Mouse (Mus musculus) left cerebral cortex, adult 9 months (tissue): ENCODE results near the gene Tst.

Experiments
- DNase-seq, 2 experiments: peaks; one replicate each; pipeline ENCODE4 v3.0.0; 2022; ENCODE audit warnings: low spot score in 2 of 2

Gene Tst

DNA sequence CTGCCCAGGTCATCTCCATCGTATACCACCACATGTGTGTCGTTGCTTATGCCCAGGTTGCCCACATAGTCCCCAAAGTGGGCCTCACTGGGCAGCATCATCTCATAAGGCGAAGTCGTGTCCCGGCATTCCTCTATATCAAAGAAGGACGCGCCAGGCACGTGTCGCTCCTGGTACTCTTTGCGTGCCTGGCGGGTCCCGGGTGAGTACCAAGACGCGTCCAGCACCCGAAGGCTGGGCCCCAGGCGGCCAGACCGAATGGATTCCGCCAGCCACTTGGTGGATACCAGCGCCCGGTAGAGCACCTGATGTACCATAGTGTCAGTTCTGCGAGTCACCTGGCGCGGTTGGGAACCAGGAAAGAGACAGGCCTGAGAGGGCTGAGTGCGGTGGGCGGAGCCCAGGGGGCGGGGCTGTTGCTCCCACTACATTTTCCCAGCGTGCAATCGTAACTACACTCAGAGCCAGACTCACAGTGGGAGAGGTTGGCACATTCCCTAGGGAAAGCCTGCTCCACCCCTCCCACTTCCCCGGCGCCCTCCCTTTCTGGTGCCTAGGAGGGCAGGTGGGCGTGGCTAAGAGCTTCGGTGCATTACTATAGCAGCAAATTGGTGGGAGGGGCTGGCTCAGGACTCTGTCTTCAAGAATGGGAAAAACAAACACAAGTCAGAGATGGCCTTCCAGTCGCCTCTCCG is at the start of gene Tst:
TSS of gene Tst (minus strand) at position 391 of the 695 bp plus-strand sequence.
- peak; percentile 88 to 92 for DNase-seq

DNA sequence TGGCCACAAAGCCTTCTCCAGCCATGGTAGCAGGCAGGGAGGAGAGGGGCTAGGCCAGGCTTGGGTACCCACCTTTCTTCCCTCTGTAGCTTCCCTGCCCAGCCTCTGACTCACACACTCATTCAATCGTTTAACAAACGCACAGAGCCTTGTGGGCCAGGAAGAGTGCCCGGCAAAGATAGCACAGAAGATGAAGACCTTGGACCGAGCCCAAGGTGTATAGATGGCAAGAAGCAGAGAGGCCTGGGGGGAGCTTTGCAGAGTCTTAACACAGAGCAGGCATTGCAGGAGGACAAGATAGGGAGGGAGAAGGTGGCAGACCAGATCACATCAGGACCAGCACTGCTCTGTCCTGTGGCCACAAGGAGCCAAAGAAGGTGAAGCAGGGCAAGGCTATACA is 49.5 kb upstream of the Tst start:
- DNase-seq, result no peak

GRCm38 (mm10) chr15:78452929-78453328 is 47.2 kb upstream of the Tst start:
- no peak for DNase-seq

DNA sequence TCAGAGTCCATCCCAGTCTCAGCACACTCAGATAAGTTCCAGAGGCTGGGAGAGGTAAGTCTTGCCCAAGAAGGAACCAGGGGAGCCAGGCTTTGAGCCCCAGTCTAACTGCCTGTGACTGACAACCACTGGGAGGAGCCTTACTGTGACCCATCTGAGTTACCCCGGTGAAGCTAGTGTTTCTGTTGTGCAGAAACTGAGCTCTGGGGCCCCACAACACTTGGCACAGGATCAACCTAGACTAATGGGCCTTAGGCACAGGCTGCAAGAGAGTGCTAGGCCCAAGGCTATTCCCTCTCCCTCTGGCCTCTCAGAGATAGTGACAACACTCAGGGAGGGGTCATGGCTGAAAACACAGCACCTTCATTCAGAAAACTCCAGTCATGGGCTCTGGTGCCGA is 45.5 kb upstream of the Tst start:
- DNase-seq, result no peak

GRCm38 (mm10) chr15:78450419-78450768 is 44.7 kb upstream of the Tst start:
- DNase-seq, result no peak

GRCm38 (mm10) chr15:78449694-78450418 is 44.1 kb upstream of the Tst start:
- peak in 1 of 2 experiments; percentile 63 for DNase-seq

DNA sequence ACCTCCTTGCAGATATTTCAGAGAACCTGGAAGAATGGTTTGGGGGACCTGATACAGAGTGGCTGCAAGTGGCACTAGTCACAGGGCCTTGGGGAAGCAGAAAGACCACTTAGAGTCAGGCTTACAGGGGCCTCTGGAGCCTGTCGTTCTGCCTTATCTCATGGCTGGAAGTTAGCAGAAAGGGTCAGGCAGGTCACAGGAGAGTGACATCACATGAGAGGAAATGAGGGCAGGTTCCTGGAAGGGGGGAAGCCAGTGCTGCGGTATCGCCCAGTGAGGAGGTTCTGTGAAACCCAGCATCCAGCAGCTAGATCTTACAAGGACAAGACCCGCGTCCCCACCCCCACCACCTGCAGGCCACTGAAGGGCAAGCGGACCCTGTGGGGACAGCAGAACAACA is 43.4 kb upstream of the Tst start:
- no peak for DNase-seq

- peak in 1 of 2 experiments; percentile 95 for DNase-seq
Measured at GRCm38 (mm10) chr15:78447746-78448535, 42.2 kb upstream of the Tst start.

DNA sequence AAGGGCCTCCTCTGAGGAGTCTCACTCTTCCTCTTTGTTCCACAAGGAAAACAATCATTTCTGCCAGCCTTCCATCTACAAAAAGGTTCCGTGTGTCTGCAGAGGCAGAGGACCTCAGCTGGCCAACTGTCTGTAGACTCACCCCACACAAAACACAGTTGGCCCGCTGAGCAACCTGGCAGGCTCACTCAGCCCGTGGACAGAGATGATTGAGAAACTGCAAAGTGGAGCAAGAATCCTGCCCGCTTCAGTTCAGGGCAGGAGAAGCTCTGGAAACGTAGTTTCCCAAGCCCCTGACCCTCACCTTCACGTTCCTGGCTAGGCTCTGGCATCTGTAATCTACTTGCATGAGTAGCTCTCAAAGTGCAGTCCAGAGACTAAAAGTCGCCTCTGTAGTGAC is 41.4 kb upstream of the Tst start:
- DNase-seq, result no peak

- no peak for DNase-seq
Measured at GRCm38 (mm10) chr15:78443857-78444256, 38.1 kb upstream of the Tst start.

DNA sequence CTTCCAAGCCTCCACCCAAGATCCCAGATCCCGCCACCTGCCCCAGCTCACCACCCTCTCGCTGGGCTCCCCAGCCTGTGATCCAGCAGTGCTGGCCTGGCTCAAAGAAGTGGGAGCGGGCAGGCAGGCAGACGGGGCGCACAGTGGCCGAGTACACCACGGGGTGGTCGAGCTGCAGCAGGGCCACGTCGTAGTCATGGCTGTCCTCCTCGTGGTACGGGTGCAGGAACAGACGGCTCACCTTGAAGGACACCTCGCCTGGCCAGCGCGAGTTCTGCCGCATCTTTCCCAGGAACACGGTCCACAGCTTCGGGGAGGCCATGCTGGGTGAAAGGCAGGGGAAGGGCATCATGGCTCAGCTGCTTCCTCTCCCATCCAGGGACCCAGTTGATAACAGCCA is 36.5 kb upstream of the Tst start:
- DNase-seq, result no peak

GRCm38 (mm10) chr15:78438973-78439372 is 33.3 kb upstream of the Tst start:
- DNase-seq, result no peak

DNA sequence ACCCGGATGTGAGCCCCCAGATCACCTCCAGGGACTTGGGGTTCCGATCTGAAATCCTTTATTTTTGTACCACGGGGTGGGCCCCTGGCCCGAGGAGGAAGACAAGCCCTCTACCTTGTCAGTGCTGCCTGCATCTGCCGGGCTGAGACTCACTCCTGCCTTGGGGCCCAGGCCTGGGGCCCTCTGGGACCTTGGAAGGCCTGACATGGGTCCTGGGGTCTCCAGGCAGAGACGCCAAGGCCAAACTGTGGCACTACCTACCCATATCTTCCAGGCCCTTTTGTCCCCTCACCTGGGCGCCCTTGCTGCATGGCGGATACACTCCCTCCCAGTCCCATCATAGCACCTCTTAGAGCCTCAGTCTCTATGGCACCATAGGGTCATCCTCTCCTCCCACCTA is 32.8 kb upstream of the Tst start:
- DNase-seq, result no peak

DNA sequence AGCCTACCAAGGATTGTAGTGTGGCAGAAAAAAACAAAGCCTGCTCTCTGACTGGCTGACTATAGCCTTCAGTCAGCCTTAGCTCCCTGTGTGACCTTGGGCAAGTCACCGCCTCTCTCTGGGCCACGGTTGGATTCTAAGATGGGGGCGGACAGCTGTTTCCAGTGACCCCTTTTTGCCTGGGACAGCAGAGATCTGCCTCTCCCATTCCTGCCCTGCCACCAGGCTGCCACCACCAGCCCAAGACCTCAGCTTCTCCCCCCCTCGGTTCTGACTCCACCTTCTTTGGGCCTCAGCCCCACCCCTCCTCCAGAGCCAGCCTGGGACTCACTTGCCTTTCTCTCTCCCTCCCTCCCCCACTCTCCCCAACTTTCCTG is 32.3 kb upstream of the Tst start:
- DNase-seq, result no peak

DNA sequence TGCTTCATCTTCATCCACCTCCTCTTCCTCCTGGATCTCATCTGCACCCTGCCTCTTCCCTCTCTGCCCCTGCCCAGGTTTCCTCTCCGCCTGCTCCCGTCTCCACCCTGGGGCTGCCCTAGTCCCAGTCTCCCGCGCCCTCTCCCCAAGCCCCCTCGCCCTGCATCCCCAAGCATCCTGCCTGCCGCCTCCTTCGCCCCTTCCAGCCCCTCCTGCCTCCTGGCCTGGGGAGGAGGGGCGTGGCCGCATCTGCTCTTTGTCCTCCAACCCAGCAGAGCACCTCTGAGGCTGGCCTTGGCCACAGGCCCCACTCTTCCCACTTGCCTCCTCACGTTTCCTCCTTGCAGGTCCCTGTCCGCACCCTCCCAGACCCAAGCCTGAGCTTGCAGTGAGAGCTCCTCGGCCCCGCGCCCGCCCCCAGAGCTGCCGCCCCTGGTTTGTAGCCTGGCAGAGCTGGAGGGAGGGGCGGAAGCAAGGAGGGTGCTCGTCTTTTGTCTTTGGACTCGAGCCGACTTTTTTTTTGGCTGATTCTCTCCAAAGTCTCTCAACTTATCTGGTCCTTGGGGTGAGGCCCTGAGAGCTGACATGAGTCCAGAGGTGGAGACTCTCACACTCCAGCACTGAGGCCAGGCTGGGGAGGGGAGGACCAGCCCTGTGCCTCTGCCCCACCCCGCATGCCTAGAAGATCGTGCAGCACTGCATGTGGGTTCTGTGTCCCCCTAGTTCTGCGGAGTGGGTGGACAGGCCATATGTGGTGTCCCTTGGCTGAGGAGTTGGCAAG is 31.7 kb upstream of the Tst start:
- peak in 1 of 2 experiments; percentile 73 for DNase-seq

GRCm38 (mm10) chr15:78436380-78437192 is 30.9 kb upstream of the Tst start:
- DNase-seq, result peak; percentile 88 to 92

DNA sequence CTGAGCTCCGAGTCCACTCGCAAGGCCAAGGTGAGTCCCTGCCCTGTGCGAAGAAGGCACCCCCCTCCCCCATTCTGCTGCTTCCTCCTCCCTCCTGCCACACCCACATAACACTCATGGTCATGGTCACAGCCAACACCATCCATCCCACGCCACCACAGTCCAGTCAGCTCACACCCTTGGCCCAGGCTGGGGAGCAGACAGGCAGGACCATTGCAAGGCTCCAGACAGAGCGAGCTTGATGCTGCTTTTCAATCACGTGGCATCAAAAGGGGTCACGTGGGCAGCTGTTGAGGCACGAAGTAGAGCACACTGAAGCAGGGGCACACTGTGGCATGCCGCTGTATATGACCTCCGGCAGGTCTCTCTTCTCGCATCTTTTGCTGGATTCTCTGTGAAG is 30.0 kb upstream of the Tst start:
- peak in 1 of 2 experiments; percentile 25 for DNase-seq

DNA sequence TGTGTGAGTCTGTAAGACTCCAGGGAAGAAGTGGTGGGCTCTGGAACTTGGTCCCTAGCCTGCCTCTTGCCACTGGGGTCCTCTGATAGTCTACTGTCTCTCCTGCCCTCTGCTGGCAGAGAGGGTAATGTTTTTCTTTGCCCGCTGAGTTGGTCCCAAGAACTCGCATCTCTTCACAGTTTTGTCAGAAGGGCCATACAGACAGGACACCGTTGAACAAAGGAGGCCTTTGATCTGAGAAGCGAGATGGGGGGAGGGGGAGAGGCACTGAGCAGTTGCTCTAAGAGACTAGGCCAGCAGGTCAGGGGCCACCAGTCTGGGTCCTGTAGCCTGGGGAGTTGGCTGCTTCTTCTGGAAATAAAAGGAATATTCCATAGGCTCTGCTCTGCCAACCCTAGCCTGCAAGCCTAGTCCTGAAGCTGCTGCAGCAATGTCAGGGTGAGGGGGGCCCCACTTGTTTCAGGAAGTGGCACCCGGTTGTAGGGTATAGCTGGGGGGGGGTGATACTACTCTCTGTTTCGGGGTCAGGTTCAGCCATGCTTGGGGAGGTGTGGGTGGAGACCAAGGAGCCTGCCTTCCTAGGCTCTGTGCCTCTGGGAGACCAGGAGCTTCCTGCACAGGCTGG is 29.3 kb upstream of the Tst start:
- DNase-seq, result peak in 1 of 2 experiments; percentile 72

DNA sequence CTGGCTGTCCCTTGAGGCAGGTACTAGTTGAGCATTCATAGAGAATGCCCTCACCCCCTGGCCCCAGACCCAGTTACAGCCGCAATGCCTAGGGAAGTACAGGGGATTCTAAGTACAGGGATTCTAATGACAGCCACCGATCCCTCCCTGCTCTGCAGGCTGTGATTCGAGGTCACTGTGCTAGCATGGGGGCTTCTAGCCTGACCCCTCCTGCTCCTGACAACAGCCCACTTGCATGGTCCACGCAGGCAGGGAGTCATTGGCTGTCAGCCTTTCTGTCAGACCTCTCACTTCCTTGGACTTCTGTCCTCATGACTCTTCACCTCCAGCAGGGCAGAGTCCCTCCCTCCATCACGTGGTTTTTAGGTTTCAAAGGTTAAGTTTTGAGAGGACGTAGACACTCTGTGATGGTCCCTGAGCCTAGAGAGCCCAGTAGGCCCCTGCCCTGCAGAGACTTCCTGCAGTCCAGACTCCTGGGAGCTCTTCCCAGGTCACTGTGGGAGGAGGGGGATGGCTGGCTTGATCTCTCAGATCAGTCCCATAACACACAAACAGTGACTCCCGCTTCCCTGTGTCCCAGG is 25.9 kb upstream of the Tst start:
- DNase-seq, result no peak

GRCm38 (mm10) chr15:78430874-78431273 is 25.2 kb upstream of the Tst start:
- DNase-seq, result no peak
